Mouse (Mus musculus) left cerebral cortex, adult 11 months (tissue): ENCODE data around the gene Cd1d1.

Source experiments
- DNase-seq: peaks from one replicate; pipeline ENCODE4 v3.0.0; 2022; ENCODE audit warnings: low spot score

The Cd1d1 gene

DNA sequence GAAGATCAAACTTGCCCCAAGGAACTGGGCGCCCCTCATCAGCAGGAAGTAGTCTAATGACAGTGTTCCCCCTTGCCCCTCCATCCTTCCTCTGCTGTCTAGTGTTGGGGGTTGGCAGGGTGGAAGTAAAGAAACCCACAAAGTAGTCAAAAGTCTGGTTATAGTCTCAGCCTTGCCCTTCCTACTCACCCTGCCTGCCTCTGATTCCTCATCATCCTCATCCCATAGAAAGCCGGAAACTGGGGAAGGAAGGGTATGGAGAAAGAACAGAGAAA, 37.9 kb downstream of the Cd1d1 start:
- DNase-seq, result no peak

DNA sequence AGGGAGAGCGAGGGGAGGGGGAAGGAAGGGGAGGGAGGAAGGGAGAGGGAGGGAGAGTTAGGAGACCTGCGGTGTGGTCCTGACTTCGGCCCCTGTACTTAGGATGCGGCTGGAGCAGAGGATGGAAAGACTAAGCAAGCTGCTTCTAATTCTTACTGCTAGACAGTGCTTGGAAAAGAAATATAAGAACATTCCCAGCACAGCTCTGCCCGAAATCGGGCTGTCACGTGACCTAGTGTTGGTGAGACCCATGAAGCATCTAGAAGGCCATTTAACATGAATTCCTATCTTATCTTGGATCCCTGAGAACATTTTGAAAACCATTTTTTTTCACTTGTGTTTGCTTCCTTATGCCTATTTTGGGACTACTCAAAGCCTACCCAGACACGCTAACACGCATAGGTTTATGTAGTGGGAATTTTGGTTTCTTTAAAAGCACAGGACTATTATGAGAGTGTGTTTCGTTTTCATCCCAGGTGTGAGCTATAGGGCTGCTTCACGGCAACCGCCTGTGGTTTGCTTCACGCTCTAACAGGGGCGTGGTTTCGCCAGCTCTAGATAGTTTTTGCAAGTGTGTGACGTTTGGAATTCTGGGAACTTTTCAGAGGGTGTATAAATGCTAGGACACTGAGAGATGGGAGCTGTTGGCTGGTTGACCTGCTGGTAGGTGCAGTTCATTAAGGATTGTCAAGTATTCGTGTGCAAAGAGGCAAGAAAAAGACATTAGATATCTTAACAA, 38.4 kb downstream of the Cd1d1 start:
- no peak for DNase-seq

DNA sequence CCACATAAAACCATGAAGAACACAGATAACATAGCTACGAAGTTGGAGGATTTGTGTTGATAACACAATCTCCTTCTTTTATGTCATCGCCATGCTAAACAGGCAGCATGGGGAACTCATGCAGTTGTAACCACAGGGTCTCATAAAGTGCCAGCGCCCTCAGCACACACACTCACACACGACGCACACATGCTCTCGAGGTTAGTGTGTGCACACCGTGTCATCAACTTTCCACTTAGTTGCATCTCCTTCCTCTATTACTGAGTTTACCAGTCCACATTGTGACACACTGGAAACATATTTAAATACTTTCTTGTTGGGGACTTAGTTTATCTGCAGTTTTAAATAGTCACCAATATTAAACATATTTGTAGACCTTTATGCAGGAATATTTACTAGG, 40.2 kb downstream of the Cd1d1 start:
- DNase-seq, result no peak

DNA sequence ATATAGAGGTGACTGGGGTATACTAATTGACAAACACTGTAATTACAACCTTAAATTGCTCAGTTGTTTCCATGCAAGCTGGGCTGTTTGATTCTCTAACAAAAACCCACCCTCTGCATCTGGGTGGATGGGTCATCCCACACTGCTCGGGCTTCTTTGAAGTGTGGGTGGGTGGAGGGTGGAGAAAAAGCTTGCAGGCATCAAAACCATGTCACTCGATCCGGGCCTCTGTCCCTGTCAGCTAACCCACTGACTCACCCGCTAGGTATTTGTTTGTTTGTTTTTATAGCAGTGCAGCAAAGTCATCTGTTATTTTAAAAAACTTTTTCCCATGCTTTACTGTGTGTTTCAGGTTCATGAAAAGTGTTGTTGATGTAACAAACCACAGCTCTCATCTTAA, 43.9 kb downstream of the Cd1d1 start:
- no peak for DNase-seq

DNA sequence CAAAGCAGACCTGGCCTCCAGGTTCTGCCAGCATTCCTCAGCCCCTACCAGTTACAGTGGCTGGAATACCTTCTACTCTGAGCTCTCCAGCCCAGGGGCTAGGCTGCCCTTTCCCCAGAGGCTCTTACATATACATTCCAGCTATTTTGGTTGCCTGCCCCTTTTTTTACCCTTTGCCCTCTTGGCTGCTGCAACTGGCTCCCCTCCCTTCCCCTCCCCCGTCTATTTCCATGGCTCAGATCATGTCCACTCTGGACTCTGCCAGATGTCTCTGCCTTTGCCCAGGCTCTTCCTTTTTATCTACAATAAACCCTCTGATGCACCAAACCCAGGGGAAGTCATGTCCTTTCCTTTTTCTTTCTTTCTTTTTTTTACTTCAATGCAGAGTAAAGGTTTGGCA, 44.7 kb downstream of the Cd1d1 start:
- no peak for DNase-seq

DNA sequence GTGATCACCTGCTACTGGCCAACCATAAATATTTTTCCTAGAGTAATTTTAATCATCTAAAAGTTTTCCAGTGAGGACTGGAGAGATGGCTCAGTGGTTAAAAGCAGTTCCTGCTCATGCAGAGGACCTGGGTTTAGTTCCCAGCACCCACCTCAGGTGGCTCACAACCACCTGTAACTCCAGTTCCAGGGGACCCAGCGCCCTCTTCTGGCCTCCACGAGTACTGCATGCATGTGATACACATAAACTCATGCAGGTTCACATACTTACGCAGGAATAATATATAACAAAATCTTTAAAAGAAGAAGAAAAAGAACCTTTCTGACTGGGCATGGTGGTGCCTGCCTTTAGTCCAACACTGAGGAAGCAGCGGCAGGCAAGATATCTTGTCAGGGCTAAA, 45.4 kb downstream of the Cd1d1 start:
- no peak for DNase-seq

DNA sequence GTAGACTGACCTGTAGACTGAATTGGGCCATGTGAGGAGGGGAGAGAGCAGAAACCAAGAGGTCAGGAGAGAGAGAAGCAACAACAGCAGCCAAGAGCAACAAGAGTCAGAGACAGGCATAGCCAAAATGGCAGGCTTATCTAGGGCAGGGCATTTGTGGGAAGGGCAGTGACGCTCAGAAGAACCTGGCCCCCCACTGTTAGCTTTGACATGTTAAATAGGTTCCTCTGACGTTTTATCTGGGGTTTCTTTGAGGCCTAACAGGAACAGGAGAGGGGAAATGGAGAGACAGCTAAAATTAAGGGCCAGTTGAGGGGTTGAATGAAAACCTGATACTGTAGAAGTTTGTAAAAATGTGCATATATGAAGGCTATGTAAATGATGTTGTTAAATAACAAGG, 48.6 kb downstream of the Cd1d1 start:
- DNase-seq, result no peak
